Mouse (Mus musculus) cerebellum, adult 18-20 months (tissue): Measurements from ENCODE around the gene Krtap4-9.
"Not testable (repeated sequence)": the region's sequence is repeated elsewhere in the genome, so short reads cannot be mapped to it uniquely, and the experiment has no call there.

Experiments used
- DNase-seq, 2 experiments: peaks; one replicate each; pipeline ENCODE4 v3.0.0; 2021

Krtap4-9 gene

GRCm38 (mm10) chr11:99784900-99785299, at the start of gene Krtap4-9:
TSS of gene Krtap4-9 (plus strand) at chr11:99785200.
- not testable (repeated sequence) for DNase-seq

- no peak for DNase-seq
Observed at GRCm38 (mm10) chr11:99743985-99744384, 41.0 kb upstream of the Krtap4-9 start.

GRCm38 (mm10) chr11:99758877-99759276, 26.1 kb upstream of the Krtap4-9 start:
- no peak for DNase-seq

- no peak for DNase-seq
Observed at GRCm38 (mm10) chr11:99768410-99768809, 16.6 kb upstream of the Krtap4-9 start.

GRCm38 (mm10) chr11:99772813-99773212, 12.2 kb upstream of the Krtap4-9 start, which contains the start of gene Gm11595:
TSS of gene Gm11595 (minus strand) at chr11:99772913.
- DNase-seq, result not testable (repeated sequence)

- DNase-seq, result no peak
Observed at GRCm38 (mm10) chr11:99778401-99778800, 6.6 kb upstream of the Krtap4-9 start.

- no peak for DNase-seq
Observed at GRCm38 (mm10) chr11:99780604-99781003, 4.4 kb upstream of the Krtap4-9 start, which contains the start of gene Krtap4-8. TSS of gene Krtap4-8 (minus strand) at chr11:99780704.

- DNase-seq, result no peak
Observed at GRCm38 (mm10) chr11:99793367-99793766, 8.4 kb downstream of the Krtap4-9 start, which contains the start of gene Gm11596. TSS of gene Gm11596 (minus strand) at chr11:99793467.

GRCm38 (mm10) chr11:99798832-99799231, 13.8 kb downstream of the Krtap4-9 start, which contains the start of gene Gm11569:
TSS of gene Gm11569 (minus strand) at chr11:99798932.
- DNase-seq, result not testable (repeated sequence)

- not testable (repeated sequence) for DNase-seq
Observed at GRCm38 (mm10) chr11:99804346-99804745, 19.3 kb downstream of the Krtap4-9 start, which contains the start of gene Gm11554. TSS of gene Gm11554 (minus strand) at chr11:99804446.

GRCm38 (mm10) chr11:99809792-99810191, 24.8 kb downstream of the Krtap4-9 start, which contains the start of gene Krtap4-13:
TSS of gene Krtap4-13 (minus strand) at chr11:99809892.
- not testable (repeated sequence) for DNase-seq

GRCm38 (mm10) chr11:99815566-99815965, 30.6 kb downstream of the Krtap4-9 start, which contains the start of gene Gm11564:
TSS of gene Gm11564 (minus strand) at chr11:99815666.
- DNase-seq, result not testable (repeated sequence)
